Mouse (Mus musculus) MEL (cell line): ENCODE measurements around the gene Smarca2. TPM values are rescaled to one million over a fixed set of nuclear protein-coding genes. Genes with fewer than 3 reads are reported as not detected.

Experiments used
- DNase-seq: peaks from one replicate; pipeline ENCODE4 v3.0.0; 2011; ENCODE audit warnings: low read depth, low spot score
- H3K27ac ChIP-seq: 2 replicates; pipeline ENCODE4 v1.5.1; 2012; ENCODE audit warnings: low read depth, mild to moderate bottlenecking, control low read depth, low read length, moderate library complexity; ENCODE audit not compliant: control insufficient read depth
- H3K27me3 ChIP-seq, 2 experiments: fragments of 150-350 bp in 1 of 2; sonication (generic) in 1 of 2; 2 replicates each; pipeline ENCODE4 v1.6.1; 2012; ENCODE audit warnings: low read length in 2 of 2, mild to moderate bottlenecking in 2 of 2, improper control_type of control experiment in 1 of 2, moderate library complexity in 1 of 2; ENCODE audit not compliant: insufficient read depth in 2 of 2, control insufficient read depth in 1 of 2
- H3K36me3 ChIP-seq, 2 experiments: 2 replicates each; pipeline ENCODE4 v1.6.1; 2012 to 2014; ENCODE audit warnings: low read length in 2 of 2, improper control_type of control experiment in 1 of 2, inconsistent platforms in 1 of 2, mild to moderate bottlenecking in 1 of 2; ENCODE audit not compliant: insufficient read depth in 2 of 2, control insufficient read depth in 1 of 2
- H3K4me1 ChIP-seq, 2 experiments: fragments of 150-350 bp in 1 of 2; sonication (generic) in 1 of 2; 2 replicates each; pipeline ENCODE4 v1.6.1; 2012; ENCODE audit warnings: low read length in 2 of 2, improper control_type of control experiment in 1 of 2, mild to moderate bottlenecking in 1 of 2; ENCODE audit not compliant: insufficient read depth in 2 of 2, control insufficient read depth in 1 of 2
- H3K4me3 ChIP-seq, 2 experiments: fragments of 150-350 bp in 1 of 2; sonication (generic) in 1 of 2; 2 replicates each; pipeline ENCODE4 v1.5.1; 2012; ENCODE audit warnings: low read depth in 2 of 2, low read length in 2 of 2, mild to moderate bottlenecking in 2 of 2, moderate library complexity in 2 of 2, control low read depth in 1 of 2, improper control_type of control experiment in 1 of 2; ENCODE audit not compliant: control insufficient read depth in 1 of 2, insufficient read depth in 1 of 2
- H3K79me2 ChIP-seq: 2 replicates; pipeline ENCODE4 v1.6.1; 2012; ENCODE audit warnings: mild to moderate bottlenecking, low read length, moderate library complexity; ENCODE audit not compliant: control insufficient read depth, poor library complexity, insufficient read depth
- H3K9ac ChIP-seq: 2 replicates; pipeline ENCODE4 v1.6.1; 2012; ENCODE audit warnings: low read depth, mild to moderate bottlenecking, control low read depth, low read length, moderate library complexity; ENCODE audit not compliant: control insufficient read depth, poor library complexity, severe bottlenecking
- H3K9me3 ChIP-seq: fragments of 150-350 bp; sonication (generic); replicated peaks from 2 replicates; pipeline ENCODE4 v1.6.1; 2012; ENCODE audit warnings: mild to moderate bottlenecking, low read length, improper control_type of control experiment, moderate library complexity; ENCODE audit not compliant: insufficient read depth
- BHLHE40 ChIP-seq: IDR thresholded peaks from 2 replicates; pipeline ENCODE4 v1.6.1; 2012; ENCODE audit warnings: low read depth, mild to moderate bottlenecking, inconsistent platforms, low read length, improper control_type of control experiment, borderline replicate concordance
- CHD2 ChIP-seq: IDR thresholded peaks from 2 replicates; pipeline ENCODE4 v1.6.1; 2011; ENCODE audit warnings: low read length, improper control_type of control experiment
- E2F4 ChIP-seq: IDR thresholded peaks from 2 replicates; pipeline ENCODE4 v1.6.1; 2011; ENCODE audit warnings: low read depth, low read length, improper control_type of control experiment, borderline replicate concordance
- ELF1 ChIP-seq: IDR thresholded peaks from 2 replicates; pipeline ENCODE4 v1.6.1; 2014; ENCODE audit warnings: low read depth, mild to moderate bottlenecking, inconsistent platforms, low read length, improper control_type of control experiment, moderate library complexity
- EP300 ChIP-seq, 2 experiments: IDR thresholded peaks; 2 replicates each; pipeline ENCODE4 v1.6.1; 2011; ENCODE audit warnings: improper control_type of control experiment in 2 of 2, low read length in 2 of 2, low read depth in 1 of 2, mild to moderate bottlenecking in 1 of 2
- ETS1 ChIP-seq: IDR thresholded peaks from 2 replicates; pipeline ENCODE4 v1.6.1; 2012; ENCODE audit warnings: low read depth, mild to moderate bottlenecking, inconsistent platforms, low read length, improper control_type of control experiment, moderate library complexity
- GABPA ChIP-seq: IDR thresholded peaks from 2 replicates; pipeline ENCODE4 v1.6.1; 2012; ENCODE audit warnings: low read depth, mild to moderate bottlenecking, inconsistent platforms, low read length, improper control_type of control experiment, moderate library complexity
- GATA1 ChIP-seq: IDR thresholded peaks from 2 replicates; pipeline ENCODE4 v1.6.1; 2011; ENCODE audit warnings: low read depth, low read length, improper control_type of control experiment
- KAT2A ChIP-seq: conservative IDR thresholded peaks from 2 replicates; pipeline ENCODE4 v1.6.1; 2012; ENCODE audit warnings: low read depth, low read length, improper control_type of control experiment, inconsistent platforms
- MAFK ChIP-seq: IDR thresholded peaks from 2 replicates; pipeline ENCODE4 v1.6.1; 2011; ENCODE audit warnings: low read depth, mild to moderate bottlenecking, low read length, improper control_type of control experiment, borderline replicate concordance
- MAZ ChIP-seq: IDR thresholded peaks from 2 replicates; pipeline ENCODE4 v1.6.1; 2012; ENCODE audit warnings: low read depth, mild to moderate bottlenecking, inconsistent platforms, low read length, improper control_type of control experiment
- MEF2A ChIP-seq: IDR thresholded peaks from 2 replicates; pipeline ENCODE4 v1.6.1; 2014; ENCODE audit warnings: low read depth, mild to moderate bottlenecking, inconsistent platforms, low read length, improper control_type of control experiment; ENCODE audit not compliant: poor library complexity, insufficient replicate concordance, severe bottlenecking; ENCODE audit errors: extremely low read depth
- MXI1 ChIP-seq: IDR thresholded peaks from 2 replicates; pipeline ENCODE4 v1.6.1; 2011; ENCODE audit warnings: mild to moderate bottlenecking, low read depth, low read length, improper control_type of control experiment
- NELFE ChIP-seq: IDR thresholded peaks from 2 replicates; pipeline ENCODE4 v1.6.1; 2011; ENCODE audit warnings: low read depth, low read length, improper control_type of control experiment
- NRF1 ChIP-seq: IDR thresholded peaks from 2 replicates; pipeline ENCODE4 v1.6.1; 2014; ENCODE audit warnings: low read depth, mild to moderate bottlenecking, inconsistent platforms, low read length, improper control_type of control experiment, moderate library complexity; ENCODE audit not compliant: poor library complexity, insufficient read depth, severe bottlenecking
- POLR2A ChIP-seq, 2 experiments: IDR thresholded peaks; 2 replicates each; pipeline ENCODE4 v1.6.1; 2011 to 2012; ENCODE audit warnings: low read length in 2 of 2, mild to moderate bottlenecking in 2 of 2, control low read depth in 1 of 2, improper control_type of control experiment in 1 of 2, low read depth in 1 of 2, moderate library complexity in 1 of 2; ENCODE audit not compliant: control insufficient read depth in 1 of 2, insufficient read depth in 1 of 2, poor library complexity in 1 of 2
- POLR2AphosphoS5 ChIP-seq: IDR thresholded peaks from 2 replicates; pipeline ENCODE4 v1.6.1; 2012; ENCODE audit warnings: low read depth, borderline replicate concordance, mild to moderate bottlenecking, inconsistent platforms, low read length, moderate library complexity, mixed read lengths
- RCOR1 ChIP-seq: IDR thresholded peaks from 2 replicates; pipeline ENCODE4 v1.6.1; 2012; ENCODE audit warnings: low read depth, mild to moderate bottlenecking, inconsistent platforms, low read length, improper control_type of control experiment
- SIN3A ChIP-seq: IDR thresholded peaks from 2 replicates; pipeline ENCODE4 v1.6.1; 2012; ENCODE audit warnings: low read length, improper control_type of control experiment, inconsistent platforms
- TBP ChIP-seq: IDR thresholded peaks from 2 replicates; pipeline ENCODE4 v1.8.0; 2011; ENCODE audit warnings: low read depth, low read length, improper control_type of control experiment
- USF2 ChIP-seq, 2 experiments: IDR thresholded peaks; 2 replicates each; pipeline ENCODE4 v1.6.1; 2011 to 2012; ENCODE audit warnings: improper control_type of control experiment in 2 of 2, low read length in 2 of 2, borderline replicate concordance in 1 of 2, inconsistent platforms in 1 of 2, low read depth in 1 of 2, mild to moderate bottlenecking in 1 of 2; ENCODE audit not compliant: insufficient read depth in 1 of 2
- ZC3H11A ChIP-seq: IDR thresholded peaks from 2 replicates; pipeline ENCODE4 v1.6.1; 2012; ENCODE audit warnings: low read depth, mild to moderate bottlenecking, inconsistent platforms, low read length, improper control_type of control experiment
- ZKSCAN1 ChIP-seq: IDR thresholded peaks from 2 replicates; pipeline ENCODE4 v1.6.1; 2012; ENCODE audit warnings: low read depth, mild to moderate bottlenecking, inconsistent platforms, low read length, improper control_type of control experiment, moderate library complexity
- ZMIZ1 ChIP-seq: IDR thresholded peaks from 2 replicates; pipeline ENCODE4 v1.6.1; 2012; ENCODE audit warnings: low read depth, mild to moderate bottlenecking, inconsistent platforms, low read length, improper control_type of control experiment, moderate library complexity
- polyA plus RNA-seq, 2 experiments: library from polyadenylated mRNA; stranded (reverse) in 1 of 2; unstranded in 1 of 2; fragments of >175 nt in 1 of 2; fragments of >200 nt in 1 of 2; gene quantifications; 2 replicates each; pipeline versions ENCODE4 v1.2.1 to v1.2.4; 2012; ENCODE audit warnings: low replicate concordance in 2 of 2, low read depth in 1 of 2; ENCODE audit not compliant: insufficient read length in 2 of 2, insufficient read depth in 1 of 2, missing spikeins in 1 of 2
- total RNA-seq: library from RNA; depleted of rRNA; stranded (reverse); fragments of 300-350 nt; gene quantifications from 2 replicates; pipeline ENCODE4 v1.2.3, GENCODE M21; 2012

Smarca2 gene
- total and polyA plus RNA-seq, 3 experiments, result 6.6 to 23.2 TPM; not detected in 1

- DNase-seq, result no peak
- no peak overlapping the region for H3K4me3 ChIP-seq
- no peaks in the 10 kb centered on the region for H3K9me3 ChIP-seq
- peaks cover 0 to 5% of the 10 kb centered on the region in 2 experiments; a peak in 1 of 4 replicates for H3K4me1 ChIP-seq
- H3K79me2 ChIP-seq, result no peaks in the 10 kb centered on the region
- H3K9ac ChIP-seq, result no peak overlapping the region
- TF ChIP-seq ZMIZ1, result no peak
- no peak for TF ChIP-seq SIN3A
- no peak for TF ChIP-seq ZKSCAN1
- TF ChIP-seq MAZ, result no peak
- no peak for TF ChIP-seq USF2 (IDR thresholded peaks at IDR 0.05; ENCODE audit: borderline replicate concordance in 1 of 2, insufficient read depth in 1 of 2, low read depth in 1 of 2, low read length in 2 of 2)
- no peak for TF ChIP-seq CHD2
- TF ChIP-seq POLR2AphosphoS5, result no peak
- TF ChIP-seq KAT2A, result no peak
- no peak for TF ChIP-seq BHLHE40
- no peak for TF ChIP-seq E2F4
- TF ChIP-seq ZC3H11A, result no peak
- TF ChIP-seq GATA1, result no peak
- no peak for TF ChIP-seq TBP
- H3K27ac ChIP-seq, result no peak overlapping the region
- no peaks in the 10 kb centered on the region for H3K27me3 ChIP-seq
- no peaks in the 10 kb centered on the region for H3K36me3 ChIP-seq
Measured at GRCm38 (mm10) chr19:26814629-26815028, 209.8 kb downstream of the Smarca2 start.

DNA sequence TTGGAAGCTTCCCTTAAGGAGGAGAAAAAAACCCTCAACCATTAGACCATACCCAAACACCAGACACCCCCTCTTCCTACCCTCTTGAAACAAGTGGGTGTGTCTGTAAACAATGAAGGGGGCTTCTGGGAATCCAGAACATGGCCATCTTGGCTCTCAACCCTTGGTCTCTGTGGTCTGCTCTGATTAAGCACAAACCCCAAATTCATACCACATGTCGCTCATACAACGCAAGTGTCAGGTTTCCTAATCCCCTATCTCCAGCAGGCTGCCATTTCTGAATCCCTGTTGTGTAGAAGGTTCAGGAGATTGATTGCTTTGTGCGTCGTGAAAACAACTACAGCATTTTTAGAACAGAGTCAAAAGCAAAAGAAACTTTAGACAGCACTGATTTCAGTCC is 213.1 kb downstream of the Smarca2 start:
- Histone ChIP-seq H3K79me2 (no peaks in the 10 kb centered on the region), H3K36me3 (no peaks in the 10 kb centered on the region), H3K9ac (no peak overlapping the region), H3K27ac (no peak overlapping the region), H3K4me1 (no peaks in the 10 kb centered on the region), H3K4me3 (no peak overlapping the region), H3K27me3 (no peaks in the 10 kb centered on the region), H3K9me3 (no peaks in the 10 kb centered on the region)
- TF ChIP-seq USF2 (IDR thresholded peaks at IDR 0.05; ENCODE audit: borderline replicate concordance in 1 of 2, insufficient read depth in 1 of 2, low read depth in 1 of 2, low read length in 2 of 2) (no peak), NRF1 (no peak), TBP (no peak), RCOR1 (no peak), MEF2A (no peak), NELFE (no peak), POLR2A (IDR thresholded peaks at IDR 0.05; ENCODE audit: control insufficient read depth in 1 of 2, insufficient read depth in 1 of 2, low read depth in 1 of 2, low read length in 2 of 2, poor library complexity in 1 of 2) (no peak), GABPA (no peak), ELF1 (no peak), ZKSCAN1 (no peak), MXI1 (no peak), EP300 (IDR thresholded peaks at IDR 0.05; ENCODE audit: low read depth in 1 of 2, low read length in 2 of 2) (no peak), BHLHE40 (no peak), MAFK (no peak), ETS1 (no peak)
- no peak for DNase-seq
